Mouse (Mus musculus) CH12.LX (cell line): ENCODE results near the gene Sox11. TPM values are rescaled to one million over a fixed set of nuclear protein-coding genes. Genes with fewer than 3 reads are reported as not detected.

Source experiments
- DNase-seq: peaks from one replicate; pipeline ENCODE4 v3.0.0-alpha.2; 2013; ENCODE audit errors: extremely low read depth
- H3K27ac ChIP-seq: 2 replicates; pipeline ENCODE4 v1.5.1; 2012; ENCODE audit warnings: low read depth, mild to moderate bottlenecking, control low read depth, moderate library complexity; ENCODE audit not compliant: insufficient read depth
- H3K27me3 ChIP-seq: replicated peaks from 2 replicates; pipeline ENCODE3; 2012; ENCODE audit warnings: inconsistent platforms
- H3K36me3 ChIP-seq, 2 experiments: replicated peaks in 1 of 2; 2 replicates each; pipeline versions ENCODE3 to v1.6.1; 2012; ENCODE audit warnings: inconsistent platforms in 1 of 2, low read length in 1 of 2, mild to moderate bottlenecking in 1 of 2, mixed read lengths in 1 of 2, moderate library complexity in 1 of 2; ENCODE audit not compliant: control insufficient read depth in 1 of 2, insufficient read depth in 1 of 2
- H3K4me1 ChIP-seq, 2 experiments: 2 replicates each; pipeline ENCODE4 v1.6.1; 2012; ENCODE audit warnings: inconsistent platforms in 1 of 2, moderate library complexity in 1 of 2; ENCODE audit not compliant: insufficient read depth in 2 of 2, control insufficient read depth in 1 of 2
- H3K4me2 ChIP-seq: 2 replicates; pipeline ENCODE4 v1.6.1; 2012; ENCODE audit warnings: low read depth, mild to moderate bottlenecking, control low read depth; ENCODE audit not compliant: poor library complexity, insufficient read depth, severe bottlenecking
- H3K4me3 ChIP-seq, 3 experiments: fragments of 150-350 bp in 1 of 3; sonication (generic) in 1 of 3; replicated peaks in 1 of 3; 2 replicates each; pipeline versions ENCODE3 to v1.5.1; 2011 to 2012; ENCODE audit warnings: low read depth in 2 of 3, low read length in 2 of 3, mild to moderate bottlenecking in 2 of 3, moderate library complexity in 2 of 3, control low read depth in 1 of 3, improper control_type of control experiment in 1 of 3, inconsistent platforms in 1 of 3, mixed read lengths in 1 of 3; ENCODE audit not compliant: poor library complexity in 1 of 3
- H3K79me2 ChIP-seq: replicated peaks from 2 replicates; pipeline ENCODE4 v1.6.1; 2012; ENCODE audit warnings: mild to moderate bottlenecking, moderate library complexity; ENCODE audit not compliant: control insufficient read depth, poor library complexity, insufficient read depth, severe bottlenecking; ENCODE audit errors: extremely low read depth
- H3K9ac ChIP-seq: 2 replicates; pipeline ENCODE4 v1.6.1; 2012; ENCODE audit warnings: low read depth, mild to moderate bottlenecking, control low read depth, moderate library complexity; ENCODE audit not compliant: insufficient read depth
- H3K9me3 ChIP-seq: replicated peaks from 2 replicates; pipeline ENCODE3; 2012; ENCODE audit warnings: low read length, inconsistent platforms, mixed read lengths
- BHLHE40 ChIP-seq: IDR thresholded peaks from 2 replicates; pipeline ENCODE4 v1.6.1; 2011; ENCODE audit warnings: mild to moderate bottlenecking, low read depth, low read length, improper control_type of control experiment
- CHD2 ChIP-seq: IDR thresholded peaks from 2 replicates; pipeline ENCODE4 v1.6.1; 2011; ENCODE audit warnings: low read length, improper control_type of control experiment
- CTCF ChIP-seq, 2 experiments: IDR thresholded peaks in 1 of 2; conservative IDR thresholded peaks in 1 of 2; 2 replicates each; pipeline ENCODE4 v1.5.1; 2011 to 2012; ENCODE audit warnings: low read depth in 2 of 2, low read length in 2 of 2, improper control_type of control experiment in 1 of 2, inconsistent platforms in 1 of 2, mild to moderate bottlenecking in 1 of 2, moderate library complexity in 1 of 2
- E2F4 ChIP-seq: IDR thresholded peaks from 2 replicates; pipeline ENCODE4 v1.6.1; 2011; ENCODE audit warnings: low read depth, low read length, improper control_type of control experiment; ENCODE audit not compliant: insufficient replicate concordance
- EP300 ChIP-seq: IDR thresholded peaks from 2 replicates; pipeline ENCODE4 v1.6.1; 2011; ENCODE audit warnings: low read length, improper control_type of control experiment
- GABPA ChIP-seq: IDR thresholded peaks from 2 replicates; pipeline ENCODE4 v1.6.1; 2012; ENCODE audit warnings: low read depth, low read length, improper control_type of control experiment, inconsistent platforms; ENCODE audit not compliant: insufficient replicate concordance
- JUN ChIP-seq: IDR thresholded peaks from 2 replicates; pipeline ENCODE4 v1.6.1; 2011; ENCODE audit warnings: low read depth, mild to moderate bottlenecking, low read length, improper control_type of control experiment, moderate library complexity; ENCODE audit not compliant: insufficient read depth
- MAFK ChIP-seq: IDR thresholded peaks from 2 replicates; pipeline ENCODE4 v1.6.1; 2011; ENCODE audit warnings: low read length, improper control_type of control experiment; ENCODE audit not compliant: insufficient replicate concordance
- MEF2A ChIP-seq: IDR thresholded peaks from 2 replicates; pipeline ENCODE4 v1.6.1; 2014; ENCODE audit warnings: low read depth, mild to moderate bottlenecking, inconsistent platforms, low read length, improper control_type of control experiment, borderline replicate concordance
- MXI1 ChIP-seq: IDR thresholded peaks from 2 replicates; pipeline ENCODE4 v1.6.1; 2011; ENCODE audit warnings: mild to moderate bottlenecking, low read depth, low read length, improper control_type of control experiment
- MYC ChIP-seq: IDR thresholded peaks from 2 replicates; pipeline ENCODE4 v1.6.1; 2011; ENCODE audit warnings: low read depth, mild to moderate bottlenecking, improper control_type of control experiment, low read length
- NELFE ChIP-seq: IDR thresholded peaks from 2 replicates; pipeline ENCODE4 v1.6.1; 2011; ENCODE audit warnings: low read depth, low read length, improper control_type of control experiment
- PAX5 ChIP-seq: IDR thresholded peaks from 2 replicates; pipeline ENCODE4 v1.6.1; 2012; ENCODE audit warnings: low read length, inconsistent platforms, mixed read lengths
- POLR2A ChIP-seq: IDR thresholded peaks from 2 replicates; pipeline ENCODE4 v1.6.1; 2011; ENCODE audit warnings: low read depth, mild to moderate bottlenecking, improper control_type of control experiment, low read length
- POLR2AphosphoS2 ChIP-seq: IDR thresholded peaks from 2 replicates; pipeline ENCODE4 v1.6.1; 2011; ENCODE audit warnings: low read depth, low read length, improper control_type of control experiment
- RCOR1 ChIP-seq: conservative IDR thresholded peaks from 2 replicates; pipeline ENCODE4 v1.6.1; 2012; ENCODE audit warnings: low read depth, mild to moderate bottlenecking, inconsistent platforms, low read length, improper control_type of control experiment
- SIN3A ChIP-seq: IDR thresholded peaks from 2 replicates; pipeline ENCODE4 v1.6.1; 2012; ENCODE audit warnings: low read length, improper control_type of control experiment, inconsistent platforms
- SMC3 ChIP-seq: IDR thresholded peaks from 2 replicates; pipeline ENCODE4 v1.6.1; 2011; ENCODE audit warnings: low read depth, low read length, improper control_type of control experiment
- TCF12 ChIP-seq: IDR thresholded peaks from 2 replicates; pipeline ENCODE4 v1.6.1; 2014; ENCODE audit warnings: low read depth, mild to moderate bottlenecking, inconsistent platforms, low read length, improper control_type of control experiment
- UBTF ChIP-seq: IDR thresholded peaks from 2 replicates; pipeline ENCODE4 v1.6.1; 2012; ENCODE audit warnings: low read depth, mild to moderate bottlenecking, inconsistent platforms, low read length, improper control_type of control experiment, moderate library complexity
- ZC3H11A ChIP-seq: IDR thresholded peaks from 2 replicates; pipeline ENCODE4 v1.6.1; 2012; ENCODE audit warnings: low read depth, mild to moderate bottlenecking, inconsistent platforms, low read length, improper control_type of control experiment
- ZKSCAN1 ChIP-seq: IDR thresholded peaks from 2 replicates; pipeline ENCODE4 v1.6.1; 2012; ENCODE audit warnings: low read depth, inconsistent platforms, low read length, improper control_type of control experiment, borderline replicate concordance
- ZMIZ1 ChIP-seq: IDR thresholded peaks from 2 replicates; pipeline ENCODE4 v1.6.1; 2012; ENCODE audit warnings: low read depth, mild to moderate bottlenecking, inconsistent platforms, low read length, improper control_type of control experiment
- ZNF384 ChIP-seq: IDR thresholded peaks from 2 replicates; pipeline ENCODE4 v1.6.1; 2012; ENCODE audit warnings: low read depth, low read length, improper control_type of control experiment, inconsistent platforms
- dilution Hi-C: fragments of 300-500 bp; cut with MboI; formaldehyde crosslinking; loops from 2 replicates; pipeline ENCODE4 v1.14.3; 2020; ENCODE audit warnings: low sequenced_read_pairs; ENCODE audit not compliant: extremely low pct_unique_long_range_greater_than_20kb, extremely low pct_ligation_motif_present
- in situ Hi-C: fragments of 300-500 bp; cut with MboI; formaldehyde crosslinking; loops from 3 replicates; pipeline ENCODE4 v1.14.3; 2019; ENCODE audit warnings: low sequenced_read_pairs, low pct_ligation_motif_present, low pct_unique_long_range_greater_than_20kb, mixed read lengths
- polyA plus RNA-seq: library from polyadenylated mRNA; unstranded; fragments of >175 nt; gene quantifications from 2 replicates; pipeline ENCODE4 v1.2.1, GENCODE M21; 2012; ENCODE audit warnings: low read depth; ENCODE audit not compliant: insufficient read length
- total RNA-seq, 2 experiments: library from RNA; depleted of rRNA; stranded (reverse); fragments of 300-350 nt in 1 of 2; fragments of >200 nt in 1 of 2; gene quantifications; 2 replicates each; pipeline ENCODE4 v1.2.3; 2012 to 2014

The Sox11 gene
- total and polyA plus RNA-seq, 3 experiments, result not detected

- H3K27me3 ChIP-seq, result no peaks in the 10 kb centered on the region
- in situ Hi-C loops (no loop called here), dilution Hi-C loops (no loop called here)
- H3K4me3 ChIP-seq, result no peak overlapping the region
- DNase-seq, result no peak
- TF ChIP-seq JUN, result no peak
- TF ChIP-seq MEF2A, result no peak
- no peak for TF ChIP-seq POLR2A
- TF ChIP-seq GABPA, result no peak
- TF ChIP-seq TCF12, result no peak
- no peak for TF ChIP-seq SMC3
- TF ChIP-seq NELFE, result no peak
- TF ChIP-seq SIN3A, result no peak
- H3K27ac ChIP-seq, result no peak overlapping the region
- H3K4me2 ChIP-seq, result no peak overlapping the region
- H3K4me1 ChIP-seq, result no peaks in the 10 kb centered on the region
- peaks cover 74% of the 10 kb centered on the region for H3K9me3 ChIP-seq
- no peaks in the 10 kb centered on the region for H3K36me3 ChIP-seq
- no peak overlapping the region for H3K9ac ChIP-seq
- no peaks in the 10 kb centered on the region for H3K79me2 ChIP-seq
Observed at GRCm38 (mm10) chr12:27294191-27294590, 48.2 kb downstream of the Sox11 start.

DNA sequence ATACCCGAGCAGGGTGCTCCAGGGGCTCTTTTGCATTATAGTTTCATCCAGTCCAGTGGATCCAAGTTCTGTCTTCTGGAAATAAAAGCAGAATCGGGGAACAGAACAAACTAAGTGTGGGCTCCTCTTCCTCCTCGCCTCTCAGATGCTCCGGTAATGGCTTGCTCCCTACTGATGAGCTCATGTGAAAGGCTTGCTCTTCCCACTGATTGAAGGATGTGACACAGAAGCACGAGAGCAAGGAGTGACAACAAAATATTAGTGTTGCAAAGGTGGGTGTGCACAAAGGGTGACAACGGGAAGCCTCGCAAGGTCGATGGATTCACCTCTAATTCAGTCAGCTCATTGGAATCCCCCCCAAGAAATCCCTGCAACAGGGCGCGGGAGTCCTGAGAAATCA, 48.6 kb downstream of the Sox11 start:
- no peak for TF ChIP-seq UBTF
- no peak for TF ChIP-seq ZKSCAN1
- no peak for TF ChIP-seq MEF2A
- TF ChIP-seq POLR2AphosphoS2, result no peak
- no peak for TF ChIP-seq CTCF (conservative IDR thresholded peaks at IDR 0.05 in 1 of 2, IDR thresholded peaks at IDR 0.05 in 1 of 2; ENCODE audit: low read depth in 2 of 2, low read length in 2 of 2)
- no peak for TF ChIP-seq MXI1
- TF ChIP-seq, all 38 proteins: peak for 0
- no peak overlapping the region for H3K4me3 ChIP-seq
- H3K4me2 ChIP-seq, result no peak overlapping the region
- H3K79me2 ChIP-seq, result no peaks in the 10 kb centered on the region
- DNase-seq, result no peak
- no peak overlapping the region for H3K27ac ChIP-seq
- H3K4me1 ChIP-seq, result no peaks in the 10 kb centered on the region
- no peaks in the 10 kb centered on the region for H3K36me3 ChIP-seq
- dilution Hi-C loops, result no loop called here
- no peaks in the 10 kb centered on the region for H3K27me3 ChIP-seq
- in situ Hi-C loops, result no loop called here
- peaks cover 73% of the 10 kb centered on the region for H3K9me3 ChIP-seq
- H3K9ac ChIP-seq, result no peak overlapping the region

- Histone ChIP-seq H3K4me2 (no peak overlapping the region), H3K27me3 (no peaks in the 10 kb centered on the region), H3K79me2 (no peaks in the 10 kb centered on the region), H3K9ac (no peak overlapping the region), H3K4me1 (no peaks in the 10 kb centered on the region), H3K27ac (no peak overlapping the region), H3K9me3 (peaks cover 75% of the 10 kb centered on the region), H3K4me3 (no peak overlapping the region), H3K36me3 (no peaks in the 10 kb centered on the region)
- dilution Hi-C loops, result no loop called here
- in situ Hi-C loops, result no loop called here
- no peak for TF ChIP-seq SMC3
- no peak for TF ChIP-seq ZC3H11A
- TF ChIP-seq ZMIZ1, result no peak
- no peak for TF ChIP-seq NELFE
- TF ChIP-seq PAX5, result no peak
- TF ChIP-seq MEF2A, result no peak
- TF ChIP-seq ZNF384, result no peak
- TF ChIP-seq MAFK, result no peak
- TF ChIP-seq BHLHE40, result no peak
- no peak for TF ChIP-seq CHD2
- TF ChIP-seq POLR2A, result no peak
- TF ChIP-seq UBTF, result no peak
- no peak for TF ChIP-seq RCOR1
- no peak for TF ChIP-seq MYC
- no peak for TF ChIP-seq E2F4
- no peak for TF ChIP-seq TCF12
- no peak for TF ChIP-seq SIN3A
- no peak for TF ChIP-seq EP300
- DNase-seq, result no peak
Observed at GRCm38 (mm10) chr12:27293208-27293607, 49.2 kb downstream of the Sox11 start.
